Mouse (Mus musculus) left cerebral cortex, adult 9 months (tissue): ENCODE measurements at regions not wholly inside any gene's neighbourhood (a gene's known extent, or its start where the extent isn't known, plus 50 kb on each side); places are given as distances from the start of the nearest gene placed in this dataset.
"Not testable (repeated sequence)": the region's sequence is repeated elsewhere in the genome, so short reads cannot be mapped to it uniquely, and the experiment has no call there.

Source experiments
- DNase-seq, 2 experiments: peaks; one replicate each; pipeline ENCODE4 v3.0.0; 2022; ENCODE audit warnings: low spot score in 2 of 2

GRCm38 (mm10) chr13:44663062-44663461, 66.2 kb upstream of the Jarid2 start:
- DNase-seq, result no peak

- DNase-seq, result no peak
Observed at GRCm38 (mm10) chr13:44663730-44664129, 65.5 kb upstream of the Jarid2 start.

- no peak for DNase-seq
Observed at GRCm38 (mm10) chr13:44669761-44670160, 59.5 kb upstream of the Jarid2 start.

- peak in 1 of 2 experiments; percentile 27 for DNase-seq
Observed at GRCm38 (mm10) chr13:44673337-44673966, 55.8 kb upstream of the Jarid2 start.

- no peak for DNase-seq
Observed at GRCm38 (mm10) chr13:44673967-44674357, 55.3 kb upstream of the Jarid2 start.

- no peak for DNase-seq
Observed at GRCm38 (mm10) chr13:44674926-44675650, 54.2 kb upstream of the Jarid2 start.

- DNase-seq, result no peak
Observed at GRCm38 (mm10) chr13:44676041-44676440, 53.2 kb upstream of the Jarid2 start.

GRCm38 (mm10) chr13:44678121-44678520, 51.2 kb upstream of the Jarid2 start:
- DNase-seq, result no peak

- DNase-seq, result not testable (repeated sequence)
Observed at GRCm38 (mm10) chr13:44679457-44679856, 49.8 kb upstream of the Jarid2 start.
